Mouse (Mus musculus): ENCODE data around the gene Smim5. TPM values are rescaled to one million over a fixed set of nuclear protein-coding genes. Genes with fewer than 3 reads are reported as not detected.

Gene Smim5
- polyA plus RNA-seq, 1 experiment = 2.2 TPM

DNA sequence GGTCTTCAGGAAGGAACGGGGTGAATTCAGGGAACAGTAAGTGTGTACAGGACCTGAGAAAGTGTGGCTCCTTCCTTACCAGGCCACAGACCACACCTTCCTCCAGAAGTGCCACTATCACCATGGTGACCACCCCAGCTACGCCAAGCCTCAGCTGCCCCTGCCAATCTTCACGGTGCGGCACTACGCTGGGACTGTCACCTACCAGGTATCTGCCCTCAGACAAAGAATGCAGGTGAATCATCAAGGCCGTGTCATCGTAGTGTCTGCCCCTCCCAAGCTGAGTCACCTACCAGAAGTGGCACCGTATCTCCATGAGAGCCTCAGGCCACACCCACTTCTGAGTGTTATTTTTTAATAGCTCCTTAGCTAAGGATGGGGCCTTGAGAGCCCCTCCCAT lies 30.4 kb upstream of the Smim5 start:
- Histone ChIP-seq H3K27ac (ENCODE audit: insufficient read depth, low read depth, low read length) (peak overlapping the region; percentile 98), H3K36me3 (ENCODE audit: control insufficient read depth, insufficient read depth, low read length) (no peaks in the 10 kb centered on the region), H3K4me1 (ENCODE audit: control insufficient read depth, insufficient read depth, insufficient read length, low read length) (peaks cover 33% of the 10 kb centered on the region), H3K4me3 (ENCODE audit: low read depth, low read length) (no peak overlapping the region), H3K27me3 (ENCODE audit: control insufficient read depth, insufficient read depth, low read length) (no peaks in the 10 kb centered on the region)
- WGBS = 22% methylated on average over 8 of the region's 8 CpGs
- TF ChIP-seq POLR2A (IDR thresholded peaks at IDR 0.05; ENCODE audit: low read depth, low read length) = no peak; the same call in 1 of the 2 replicates
- TF ChIP-seq CTCF (IDR thresholded peaks at IDR 0.05; ENCODE audit: extremely low read depth, insufficient read length, insufficient replicate concordance, low read depth, low read length) = no peak

GRCm38 (mm10) chr11:115872437-115872836 lies 27.3 kb upstream of the Smim5 start:
- Histone ChIP-seq H3K4me1 (ENCODE audit: control insufficient read depth, insufficient read depth, insufficient read length, low read length) (peaks cover 37% of the 10 kb centered on the region), H3K27ac (ENCODE audit: insufficient read depth, low read depth, low read length) (peak overlapping the region; percentile 79), H3K36me3 (ENCODE audit: control insufficient read depth, insufficient read depth, low read length) (no peaks in the 10 kb centered on the region), H3K27me3 (ENCODE audit: control insufficient read depth, insufficient read depth, low read length) (no peaks in the 10 kb centered on the region), H3K4me3 (ENCODE audit: low read depth, low read length) (no peak overlapping the region)
- TF ChIP-seq POLR2A (IDR thresholded peaks at IDR 0.05; ENCODE audit: low read depth, low read length) = no peak
- TF ChIP-seq CTCF (IDR thresholded peaks at IDR 0.05; ENCODE audit: extremely low read depth, insufficient read length, insufficient replicate concordance, low read depth, low read length) = 0 out of 2 replicates have a peak, but pooled peaks have one; percentile 5
- WGBS = 33% methylated on average over 4 of the region's 4 CpGs

DNA sequence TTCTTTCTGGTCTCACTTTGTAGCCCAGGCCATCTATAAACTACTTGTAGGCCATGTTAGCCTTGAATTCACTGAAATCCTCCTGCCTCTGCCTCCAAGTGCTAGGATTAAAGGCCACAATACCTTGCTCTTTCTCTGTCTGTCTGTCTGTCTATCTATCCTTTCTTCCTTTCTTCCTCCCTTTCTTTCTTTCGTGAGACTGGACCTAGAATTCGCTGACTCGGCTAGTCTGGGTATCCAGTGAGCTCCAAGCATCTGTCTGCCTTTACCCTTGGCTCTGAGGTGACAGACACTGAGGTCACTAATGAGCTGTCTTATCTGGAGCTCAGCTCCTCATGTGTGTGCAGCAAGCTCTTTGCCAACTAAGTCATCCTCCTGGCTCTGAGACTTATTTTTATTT lies 23.8 kb upstream of the Smim5 start:
- Histone ChIP-seq H3K27ac (ENCODE audit: insufficient read depth, low read depth, low read length) (no peak overlapping the region), H3K4me1 (ENCODE audit: control insufficient read depth, insufficient read depth, insufficient read length, low read length) (peaks cover 29% of the 10 kb centered on the region), H3K36me3 (ENCODE audit: control insufficient read depth, insufficient read depth, low read length) (peaks cover 22% of the 10 kb centered on the region), H3K4me3 (ENCODE audit: low read depth, low read length) (no peak overlapping the region), H3K27me3 (ENCODE audit: control insufficient read depth, insufficient read depth, low read length) (no peaks in the 10 kb centered on the region)
- WGBS = 90% methylated on average over 3 of the region's 3 CpGs
- TF ChIP-seq CTCF (IDR thresholded peaks at IDR 0.05; ENCODE audit: extremely low read depth, insufficient read length, insufficient replicate concordance, low read depth, low read length) = no peak
- TF ChIP-seq POLR2A (IDR thresholded peaks at IDR 0.05; ENCODE audit: low read depth, low read length) = no peak

- WGBS = 72% methylated on average over 5 of the region's 5 CpGs
- no peak for TF ChIP-seq POLR2A (IDR thresholded peaks at IDR 0.05; ENCODE audit: low read depth, low read length)
- peak; percentile 42; the same call in 1 of the 2 replicates for TF ChIP-seq CTCF (IDR thresholded peaks at IDR 0.05; ENCODE audit: extremely low read depth, insufficient read length, insufficient replicate concordance, low read depth, low read length)
- Histone ChIP-seq H3K4me1 (ENCODE audit: control insufficient read depth, insufficient read depth, insufficient read length, low read length) (peaks cover 30% of the 10 kb centered on the region), H3K4me3 (ENCODE audit: low read depth, low read length) (no peak overlapping the region), H3K36me3 (ENCODE audit: control insufficient read depth, insufficient read depth, low read length) (peaks cover 26% of the 10 kb centered on the region), H3K27me3 (ENCODE audit: control insufficient read depth, insufficient read depth, low read length) (no peaks in the 10 kb centered on the region), H3K27ac (ENCODE audit: insufficient read depth, low read depth, low read length) (peak overlapping the region; percentile 100)
These were observed 23.3 kb upstream of the Smim5 start for GRCm38 (mm10) chr11:115876438-115876837.

- TF ChIP-seq POLR2A (IDR thresholded peaks at IDR 0.05; ENCODE audit: low read depth, low read length) (peak; percentile 93), CTCF (IDR thresholded peaks at IDR 0.05; ENCODE audit: extremely low read depth, insufficient read length, insufficient replicate concordance, low read depth, low read length) (no peak)
- peaks cover 34% of the 10 kb centered on the region for H3K36me3 ChIP-seq (ENCODE audit: control insufficient read depth, insufficient read depth, low read length)
- H3K4me3 ChIP-seq (ENCODE audit: low read depth, low read length) = peak overlapping the region; percentile 68
- peak overlapping the region; percentile 100 for H3K27ac ChIP-seq (ENCODE audit: insufficient read depth, low read depth, low read length)
- H3K4me1 ChIP-seq (ENCODE audit: control insufficient read depth, insufficient read depth, insufficient read length, low read length) = peaks cover 22% of the 10 kb centered on the region
- 20% methylated on average over 6 of the region's 6 CpGs for WGBS
- no peaks in the 10 kb centered on the region for H3K27me3 ChIP-seq (ENCODE audit: control insufficient read depth, insufficient read depth, low read length)
These were observed 22.5 kb upstream of the Smim5 start for GRCm38 (mm10) chr11:115877174-115877755.

GRCm38 (mm10) chr11:115878071-115878470 lies 21.7 kb upstream of the Smim5 start:
- no peak for TF ChIP-seq CTCF (IDR thresholded peaks at IDR 0.05; ENCODE audit: extremely low read depth, insufficient read length, insufficient replicate concordance, low read depth, low read length)
- TF ChIP-seq POLR2A (IDR thresholded peaks at IDR 0.05; ENCODE audit: low read depth, low read length) = no peak; the same call in 1 of the 2 replicates
- peak overlapping the region; percentile 68 for H3K4me3 ChIP-seq (ENCODE audit: low read depth, low read length)
- H3K36me3 ChIP-seq (ENCODE audit: control insufficient read depth, insufficient read depth, low read length) = peaks cover 41% of the 10 kb centered on the region
- 24% methylated on average over 8 of the region's 8 CpGs for WGBS
- no peaks in the 10 kb centered on the region for H3K27me3 ChIP-seq (ENCODE audit: control insufficient read depth, insufficient read depth, low read length)
- peak overlapping the region; percentile 92 for H3K27ac ChIP-seq (ENCODE audit: insufficient read depth, low read depth, low read length)
- peaks cover 15% of the 10 kb centered on the region for H3K4me1 ChIP-seq (ENCODE audit: control insufficient read depth, insufficient read depth, insufficient read length, low read length)

GRCm38 (mm10) chr11:115881002-115881401 lies 18.8 kb upstream of the Smim5 start:
- Histone ChIP-seq H3K4me1 (ENCODE audit: control insufficient read depth, insufficient read depth, insufficient read length, low read length) (peaks cover 25% of the 10 kb centered on the region), H3K4me3 (ENCODE audit: low read depth, low read length) (peak overlapping the region; percentile 25), H3K27me3 (ENCODE audit: control insufficient read depth, insufficient read depth, low read length) (no peaks in the 10 kb centered on the region), H3K36me3 (ENCODE audit: control insufficient read depth, insufficient read depth, low read length) (peaks cover 66% of the 10 kb centered on the region), H3K27ac (ENCODE audit: insufficient read depth, low read depth, low read length) (no peak overlapping the region)
- peak; percentile 92 for TF ChIP-seq CTCF (IDR thresholded peaks at IDR 0.05; ENCODE audit: extremely low read depth, insufficient read length, insufficient replicate concordance, low read depth, low read length)
- no peak for TF ChIP-seq POLR2A (IDR thresholded peaks at IDR 0.05; ENCODE audit: low read depth, low read length)
- 28% methylated on average over 5 of the region's 5 CpGs for WGBS
